Mouse (Mus musculus) lung, postnatal 0 days (tissue): ENCODE results near the gene Slc9a7. TPM values are rescaled to one million over a fixed set of nuclear protein-coding genes. Genes with fewer than 3 reads are reported as not detected.

ENCODE experiments used
- ATAC-seq: fragments of 200-750 bp; cut with Nextera tagmentation; 2 replicates; pipeline ENCODE4 v1.8.0; 2017; ENCODE audit warnings: moderate library complexity
- DNase-seq: peaks from one replicate; pipeline ENCODE4 v3.0.0-alpha.2; 2016; ENCODE audit warnings: low spot score
- H3K27ac ChIP-seq: fragments of 300-500 bp; sonication (generic); 2 replicates; pipeline ENCODE4 v1.5.1; 2014; ENCODE audit warnings: antibody characterized with exemption, mild to moderate bottlenecking, low read length, mixed read lengths
- H3K27me3 ChIP-seq: fragments of 300-500 bp; sonication (generic); replicated peaks from 2 replicates; pipeline ENCODE4 v1.6.1; 2014; ENCODE audit warnings: low read length, mixed read lengths; ENCODE audit not compliant: insufficient read depth
- H3K36me3 ChIP-seq: fragments of 300-500 bp; sonication (generic); 2 replicates; pipeline ENCODE4 v1.6.1; 2014; ENCODE audit warnings: low read length, mixed read lengths; ENCODE audit not compliant: insufficient read depth
- H3K4me1 ChIP-seq: fragments of 300-500 bp; sonication (generic); 2 replicates; pipeline ENCODE4 v1.6.1; 2014; ENCODE audit warnings: antibody characterized with exemption, low read depth, low read length, mixed read lengths; ENCODE audit not compliant: insufficient read depth
- H3K4me2 ChIP-seq: fragments of 300-500 bp; sonication (generic); replicated peaks from 2 replicates; pipeline ENCODE4 v1.6.1; 2014; ENCODE audit warnings: low read depth, mild to moderate bottlenecking, low read length, moderate library complexity, mixed read lengths
- H3K4me3 ChIP-seq: fragments of 300-500 bp; sonication (generic); 2 replicates; pipeline ENCODE4 v1.5.1; 2014; ENCODE audit warnings: low read depth, low read length
- H3K9ac ChIP-seq: fragments of 300-500 bp; sonication (generic); replicated peaks from 2 replicates; pipeline ENCODE4 v1.6.1; 2014; ENCODE audit warnings: low read depth, mild to moderate bottlenecking
- H3K9me3 ChIP-seq: fragments of 300-500 bp; sonication (generic); 2 replicates; pipeline ENCODE4 v1.6.1; 2016; ENCODE audit warnings: low read length, mixed read lengths
- CTCF ChIP-seq: IDR thresholded peaks from 2 replicates; pipeline ENCODE4 v1.5.1; 2016; ENCODE audit warnings: antibody characterized with exemption, mild to moderate bottlenecking
- EP300 ChIP-seq: IDR thresholded peaks from 2 replicates; pipeline ENCODE4 v1.6.1; 2016; ENCODE audit warnings: antibody characterized with exemption, mild to moderate bottlenecking, control low read depth
- WGBS: fragments of 180-500 bp; shearing (Covaris S2); extraction: QIAGEN DNeasy Blood & Tissue Kit; methylation state at CpG from one replicate; pipeline ENCODE4 v1.1.7; 2014; 5-methylcytosine and 5-hydroxymethylcytosine counted together
- polyA plus RNA-seq: library from polyadenylated mRNA; unstranded; fragments of >200 nt; fragmentation: Nextera tagmentation; extraction: Ambion mirVana; gene quantifications from 2 replicates; pipeline ENCODE4 v1.2.1, GENCODE M21; 2015

Slc9a7 gene
- 0.54 and 0.74 TPM in 2 replicates for polyA plus RNA-seq

GRCm38 (mm10) chrX:20291282-20292039 lies at the start of gene Slc9a7:
Slc9a7 (minus strand) TSS chrX:20291807.
- peak within 1 kb of the TSS; percentile 77 for H3K4me2 ChIP-seq
- H3K4me1 ChIP-seq, result no peaks in the 10 kb centered on the region
- no peak for TF ChIP-seq EP300
- TF ChIP-seq CTCF, result no peak
- peak within 1 kb of the TSS; percentile 42 for H3K4me3 ChIP-seq
- H3K9me3 ChIP-seq, result no peaks in the 10 kb centered on the region
- peak; percentile 79 for ATAC-seq
- H3K36me3 ChIP-seq, result no peaks in the 10 kb centered on the region
- WGBS, result 10% methylated on average over 37 of the region's 65 CpGs
- peak; percentile 51 for DNase-seq
- H3K27ac ChIP-seq, result no peak within 1 kb of the TSS
- no peak within 1 kb of the TSS; the same call in 1 of the 2 replicates for H3K9ac ChIP-seq
- H3K27me3 ChIP-seq, result no peaks in the 10 kb centered on the region

GRCm38 (mm10) chrX:20335722-20336121 lies 44.1 kb upstream of the Slc9a7 start:
- Histone ChIP-seq H3K4me2 (no peak overlapping the region), H3K4me3 (no peak overlapping the region), H3K4me1 (no peaks in the 10 kb centered on the region), H3K9ac (no peak overlapping the region), H3K27me3 (no peaks in the 10 kb centered on the region), H3K9me3 (no peaks in the 10 kb centered on the region), H3K36me3 (no peaks in the 10 kb centered on the region), H3K27ac (no peak overlapping the region)
- DNase-seq (peak; percentile 22), ATAC-seq (no peak)
- 9% methylated on average over 2 of the region's 2 CpGs for WGBS
- TF ChIP-seq EP300 (no peak), CTCF (peak; percentile 68)

- WGBS, result 38% methylated on average over 1 of the region's 1 CpGs
Measured at GRCm38 (mm10) chrX:20332756-20333155, 41.1 kb upstream of the Slc9a7 start.

GRCm38 (mm10) chrX:20307215-20307614 lies 15.6 kb upstream of the Slc9a7 start:
- Histone ChIP-seq H3K4me2 (no peak overlapping the region), H3K27ac (no peak overlapping the region), H3K4me3 (no peak overlapping the region), H3K36me3 (no peaks in the 10 kb centered on the region), H3K4me1 (no peaks in the 10 kb centered on the region), H3K9me3 (no peaks in the 10 kb centered on the region), H3K9ac (no peak overlapping the region), H3K27me3 (no peaks in the 10 kb centered on the region)
- WGBS, result 29% methylated on average over 3 of the region's 3 CpGs
- ATAC-seq (no peak), DNase-seq (no peak)
- no peak for TF ChIP-seq CTCF
- TF ChIP-seq EP300, result no peak

More at GRCm38 (mm10) chrX:20332756-20333155, 41.1 kb upstream of the Slc9a7 start:
- ATAC-seq, result no peak
- no peaks in the 10 kb centered on the region for H3K4me1 ChIP-seq
- H3K9ac ChIP-seq, result no peak overlapping the region
- H3K36me3 ChIP-seq, result no peaks in the 10 kb centered on the region
- no peak overlapping the region for H3K27ac ChIP-seq
- no peak overlapping the region for H3K4me3 ChIP-seq
- no peak for DNase-seq
- TF ChIP-seq CTCF (no peak), EP300 (no peak)
- no peaks in the 10 kb centered on the region for H3K9me3 ChIP-seq
- no peak overlapping the region for H3K4me2 ChIP-seq
- H3K27me3 ChIP-seq, result no peaks in the 10 kb centered on the region

- Histone ChIP-seq H3K27me3 (no peaks in the 10 kb centered on the region), H3K36me3 (no peaks in the 10 kb centered on the region), H3K4me1 (no peaks in the 10 kb centered on the region), H3K4me2 (no peak overlapping the region), H3K4me3 (no peak overlapping the region), H3K27ac (no peak overlapping the region), H3K9me3 (no peaks in the 10 kb centered on the region), H3K9ac (no peak overlapping the region)
- ATAC-seq (no peak), DNase-seq (no peak)
- TF ChIP-seq CTCF, result no peak
- TF ChIP-seq EP300, result no peak
Measured at GRCm38 (mm10) chrX:20305941-20306340, 14.3 kb upstream of the Slc9a7 start.

GRCm38 (mm10) chrX:20303280-20303679 lies 11.7 kb upstream of the Slc9a7 start:
- no peaks in the 10 kb centered on the region for H3K36me3 ChIP-seq
- no peaks in the 10 kb centered on the region for H3K4me1 ChIP-seq
- ATAC-seq, result no peak
- no peak overlapping the region for H3K4me2 ChIP-seq
- H3K9me3 ChIP-seq, result no peaks in the 10 kb centered on the region
- no peak overlapping the region for H3K4me3 ChIP-seq
- H3K9ac ChIP-seq, result no peak overlapping the region
- TF ChIP-seq CTCF (no peak), EP300 (no peak)
- no peak for DNase-seq
- H3K27ac ChIP-seq, result no peak overlapping the region
- no peaks in the 10 kb centered on the region for H3K27me3 ChIP-seq
